Mouse (Mus musculus) heart, embryonic 10.5 days (tissue): ENCODE data around the gene Rfx8. TPM values are rescaled to one million over a fixed set of nuclear protein-coding genes. Genes with fewer than 3 reads are reported as not detected.
A peak's percentile ranks its signal among the peaks of the same experiment; 100 is the strongest.

Experiments used
- DNase-seq: peaks from one replicate; pipeline ENCODE4 v3.0.0-alpha.2; 2017; ENCODE audit warnings: low spot score
- H3K27ac ChIP-seq: fragments of 300-500 bp; sonication (generic); 2 replicates; pipeline ENCODE4 v1.5.1; 2016; ENCODE audit warnings: mild to moderate bottlenecking
- H3K27me3 ChIP-seq: fragments of 300-500 bp; sonication (generic); 2 replicates; pipeline ENCODE4 v1.6.1; 2016; ENCODE audit warnings: mild to moderate bottlenecking; ENCODE audit not compliant: poor library complexity, insufficient read depth, severe bottlenecking
- H3K36me3 ChIP-seq: fragments of 300-500 bp; sonication (generic); 2 replicates; pipeline ENCODE4 v1.6.1; 2016; ENCODE audit warnings: mild to moderate bottlenecking, moderate library complexity
- H3K4me1 ChIP-seq: fragments of 300-500 bp; sonication (generic); 2 replicates; pipeline ENCODE4 v1.6.1; 2016; ENCODE audit warnings: mild to moderate bottlenecking
- H3K4me3 ChIP-seq: fragments of 300-500 bp; sonication (generic); 2 replicates; pipeline ENCODE4 v1.5.1; 2016; ENCODE audit warnings: mild to moderate bottlenecking, moderate library complexity
- H3K9me3 ChIP-seq: fragments of 300-500 bp; sonication (generic); 2 replicates; pipeline ENCODE4 v1.6.1; 2016; ENCODE audit warnings: mild to moderate bottlenecking, moderate library complexity
- WGBS: fragments of 180-500 bp; shearing (Covaris S2); methylation state at CpG from one replicate; pipeline ENCODE4 v1.1.7; 2016; 5-methylcytosine and 5-hydroxymethylcytosine counted together
- polyA plus RNA-seq: library from polyadenylated mRNA; unstranded; fragments of >200 nt; fragmentation: Nextera tagmentation; extraction: Ambion mirVana; gene quantifications from 2 replicates; pipeline ENCODE4 v1.2.1, GENCODE M21; 2016

The Rfx8 gene
- polyA plus RNA-seq: 0.73 and 1.4 TPM in 2 replicates

GRCm38 (mm10) chr1:39720632-39721350 lies at the start of gene Rfx8:
Gene Rfx8, minus strand, starts transcription at chr1:39720997.
- no peaks in the 10 kb centered on the region for H3K9me3 ChIP-seq
- no peaks in the 10 kb centered on the region for H3K27me3 ChIP-seq
- peaks cover 26% of the 10 kb centered on the region for H3K4me1 ChIP-seq
- 4% methylated on average over 42 of the region's 42 CpGs for WGBS
- peak; percentile 82 for DNase-seq
- H3K27ac ChIP-seq: peak within 1 kb of the TSS; percentile 98
- H3K4me3 ChIP-seq: peak within 1 kb of the TSS; percentile 80
- H3K36me3 ChIP-seq: no peaks in the 10 kb centered on the region

DNA sequence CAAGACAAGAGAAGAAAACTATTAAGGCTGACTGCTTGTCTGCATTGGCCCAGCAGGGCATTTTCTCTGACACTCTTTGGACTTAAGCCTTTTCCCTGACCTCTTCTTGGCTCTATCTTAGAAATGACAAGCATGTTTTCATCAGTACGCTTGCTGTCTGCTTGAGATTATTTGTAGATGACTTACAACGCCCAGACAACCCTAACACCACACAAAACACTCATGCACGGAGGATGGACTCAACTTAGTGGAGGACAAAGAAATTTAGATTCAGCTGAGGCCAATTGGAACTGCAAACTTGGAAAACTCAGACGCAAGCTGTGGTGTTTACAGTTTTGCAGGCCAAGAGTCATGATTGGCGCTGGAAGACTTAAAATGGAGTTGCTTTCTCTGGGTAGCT lies 49.6 kb upstream of the Rfx8 start:
- peak; percentile 22 for DNase-seq
- Histone ChIP-seq H3K36me3 (no peaks in the 10 kb centered on the region), H3K9me3 (no peaks in the 10 kb centered on the region), H3K27me3 (no peaks in the 10 kb centered on the region), H3K27ac (no peak overlapping the region), H3K4me1 (peaks cover 22% of the 10 kb centered on the region), H3K4me3 (no peak overlapping the region)
- 63% methylated on average over 5 of the region's 5 CpGs for WGBS

- no peak overlapping the region for H3K27ac ChIP-seq
- WGBS: 77% methylated on average over 3 of the region's 3 CpGs
- peaks cover 20% of the 10 kb centered on the region for H3K4me1 ChIP-seq
- DNase-seq: peak; percentile 51
- no peaks in the 10 kb centered on the region for H3K36me3 ChIP-seq
- no peaks in the 10 kb centered on the region for H3K27me3 ChIP-seq
- H3K4me3 ChIP-seq: no peak overlapping the region
- no peaks in the 10 kb centered on the region for H3K9me3 ChIP-seq
Observed at GRCm38 (mm10) chr1:39768017-39768416, 47.2 kb upstream of the Rfx8 start.

DNA sequence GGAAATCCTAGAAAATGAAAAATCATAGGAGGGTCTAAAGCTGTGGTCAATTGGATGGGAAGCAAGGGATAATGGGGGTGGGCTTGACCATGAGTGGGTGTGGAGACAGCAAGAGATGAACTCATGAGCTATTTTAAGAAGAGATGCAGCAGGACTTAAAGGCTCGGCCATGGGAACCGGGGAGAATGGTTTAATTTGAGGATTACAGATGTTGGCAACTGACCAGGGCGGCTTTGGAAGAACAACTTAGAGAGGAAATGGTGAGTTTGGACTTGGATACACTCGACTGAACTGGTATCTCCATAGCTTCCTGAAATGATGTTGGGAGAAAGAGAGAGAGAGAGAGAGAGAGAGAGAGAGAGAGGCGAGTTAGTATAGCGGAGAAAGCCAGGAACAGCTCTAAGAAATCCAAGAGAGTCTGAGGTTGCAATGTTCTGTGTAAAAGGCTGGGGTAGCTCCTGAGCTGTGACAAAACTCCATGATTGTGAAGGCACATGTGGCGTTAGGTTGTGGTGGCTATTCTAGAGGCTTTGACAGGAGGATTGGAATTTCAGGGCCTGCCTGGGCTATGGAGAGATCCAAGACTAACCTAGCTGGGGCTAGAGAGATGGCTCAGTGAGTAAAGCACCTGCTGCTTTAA lies 45.2 kb upstream of the Rfx8 start:
- no peak overlapping the region for H3K27ac ChIP-seq
- 59% methylated on average over 7 of the region's 7 CpGs for WGBS

GRCm38 (mm10) chr1:39762025-39762370 lies 41.2 kb upstream of the Rfx8 start:
- Histone ChIP-seq H3K27ac (peak overlapping the region; percentile 74), H3K9me3 (no peaks in the 10 kb centered on the region), H3K36me3 (no peaks in the 10 kb centered on the region), H3K27me3 (no peaks in the 10 kb centered on the region), H3K4me3 (peak overlapping the region; percentile 45), H3K4me1 (peaks cover 50% of the 10 kb centered on the region)
- 3% methylated on average over 10 of the region's 10 CpGs for WGBS
- DNase-seq: peak; percentile 92

More for the DNA sequence above, 45.2 kb upstream of the Rfx8 start:
- H3K27me3 ChIP-seq: no peaks in the 10 kb centered on the region
- H3K9me3 ChIP-seq: no peaks in the 10 kb centered on the region
- H3K4me3 ChIP-seq: no peak overlapping the region
- H3K4me1 ChIP-seq: peaks cover 21% of the 10 kb centered on the region
- DNase-seq: no peak
- no peaks in the 10 kb centered on the region for H3K36me3 ChIP-seq

GRCm38 (mm10) chr1:39761211-39762024 lies 40.6 kb upstream of the Rfx8 start:
- Histone ChIP-seq H3K9me3 (no peaks in the 10 kb centered on the region), H3K36me3 (no peaks in the 10 kb centered on the region), H3K4me3 (peak overlapping the region; percentile 45), H3K27me3 (no peaks in the 10 kb centered on the region), H3K27ac (peak overlapping the region; percentile 74), H3K4me1 (peaks cover 54% of the 10 kb centered on the region)
- 5% methylated on average over 22 of the region's 22 CpGs for WGBS
- peak; percentile 87 for DNase-seq

- Histone ChIP-seq H3K27me3 (no peaks in the 10 kb centered on the region), H3K4me1 (peaks cover 45% of the 10 kb centered on the region), H3K27ac (no peak overlapping the region), H3K4me3 (no peak overlapping the region), H3K36me3 (no peaks in the 10 kb centered on the region), H3K9me3 (no peaks in the 10 kb centered on the region)
- 72% methylated on average over 6 of the region's 6 CpGs for WGBS
- DNase-seq: no peak
Observed at GRCm38 (mm10) chr1:39760181-39760715, 39.5 kb upstream of the Rfx8 start.

DNA sequence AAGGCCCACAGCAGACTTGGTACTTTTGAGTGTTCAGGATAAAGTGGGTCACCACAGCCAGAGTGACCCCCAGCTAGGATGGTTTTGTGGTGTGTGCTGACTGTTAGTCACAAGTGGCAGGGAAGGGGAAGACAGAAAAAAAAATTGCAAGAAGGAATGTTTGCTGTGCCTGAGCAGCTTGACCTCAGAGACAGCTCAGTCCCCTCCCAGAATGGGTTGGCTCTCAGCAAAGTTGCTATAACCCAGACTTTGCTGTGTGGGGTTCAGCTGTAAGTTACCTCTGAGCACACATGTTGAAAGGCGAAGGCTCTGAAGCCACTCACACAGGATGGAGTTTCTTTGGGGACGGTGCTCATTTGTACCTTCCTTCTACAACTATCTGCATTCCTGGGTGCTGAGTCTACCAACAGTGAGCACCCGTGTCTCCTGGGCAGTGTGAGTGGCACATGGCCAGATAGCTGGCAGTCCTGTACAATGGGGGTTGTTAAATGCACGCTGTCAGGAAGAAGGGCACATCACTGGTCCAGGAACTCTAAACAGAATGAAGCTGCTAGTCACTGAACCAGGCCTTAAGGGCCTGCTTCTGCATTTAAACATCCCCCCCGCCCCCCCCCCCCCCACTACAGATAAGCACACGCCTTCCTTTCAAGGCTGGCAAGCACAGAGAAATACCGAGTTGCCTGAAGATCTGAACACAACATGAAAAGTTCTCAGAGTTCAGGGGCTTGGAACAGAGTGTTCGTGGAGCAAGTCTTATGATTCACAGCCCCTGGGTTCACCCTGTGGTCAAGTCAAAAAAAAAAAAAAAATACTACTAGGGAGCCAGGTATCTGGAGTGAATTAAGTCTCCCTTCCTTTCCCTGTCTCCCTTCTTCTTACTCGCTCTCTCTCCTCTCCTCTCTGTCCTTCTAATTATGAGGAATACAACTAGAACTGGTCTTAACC lies 38.7 kb upstream of the Rfx8 start:
- no peaks in the 10 kb centered on the region for H3K9me3 ChIP-seq
- no peak for DNase-seq
- peak overlapping the region; percentile 53 for H3K27ac ChIP-seq
- no peaks in the 10 kb centered on the region for H3K36me3 ChIP-seq
- H3K27me3 ChIP-seq: no peaks in the 10 kb centered on the region
- no peak overlapping the region for H3K4me3 ChIP-seq
- peaks cover 50% of the 10 kb centered on the region for H3K4me1 ChIP-seq
- WGBS: 30% methylated on average over 9 of the region's 9 CpGs

DNA sequence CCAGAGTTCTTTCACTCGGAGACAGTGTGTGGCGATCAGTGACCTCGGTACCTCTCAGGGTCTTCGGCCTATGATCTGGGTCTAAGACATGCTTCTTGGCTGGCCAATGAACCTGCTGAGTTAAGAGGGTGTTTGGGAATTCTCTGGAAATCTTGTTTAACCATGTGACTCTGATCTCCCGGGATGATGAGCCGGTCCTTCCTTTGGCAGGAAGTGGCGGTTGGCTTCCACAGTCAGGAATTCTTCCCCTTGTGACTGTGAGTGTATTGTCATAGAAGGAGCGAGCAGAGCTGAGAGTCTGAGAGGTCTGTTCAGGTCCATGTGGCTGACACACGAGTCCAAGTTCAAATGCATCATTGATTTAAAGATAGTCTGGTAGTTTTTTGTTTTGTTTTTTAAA lies 37.4 kb upstream of the Rfx8 start:
- no peak overlapping the region for H3K4me3 ChIP-seq
- peak overlapping the region; percentile 39; the same call in 1 of the 2 replicates for H3K27ac ChIP-seq
- H3K27me3 ChIP-seq: no peaks in the 10 kb centered on the region
- no peaks in the 10 kb centered on the region for H3K9me3 ChIP-seq
- H3K4me1 ChIP-seq: peaks cover 57% of the 10 kb centered on the region
- no peaks in the 10 kb centered on the region for H3K36me3 ChIP-seq
- DNase-seq: no peak
- WGBS: 71% methylated on average over 9 of the region's 9 CpGs

DNA sequence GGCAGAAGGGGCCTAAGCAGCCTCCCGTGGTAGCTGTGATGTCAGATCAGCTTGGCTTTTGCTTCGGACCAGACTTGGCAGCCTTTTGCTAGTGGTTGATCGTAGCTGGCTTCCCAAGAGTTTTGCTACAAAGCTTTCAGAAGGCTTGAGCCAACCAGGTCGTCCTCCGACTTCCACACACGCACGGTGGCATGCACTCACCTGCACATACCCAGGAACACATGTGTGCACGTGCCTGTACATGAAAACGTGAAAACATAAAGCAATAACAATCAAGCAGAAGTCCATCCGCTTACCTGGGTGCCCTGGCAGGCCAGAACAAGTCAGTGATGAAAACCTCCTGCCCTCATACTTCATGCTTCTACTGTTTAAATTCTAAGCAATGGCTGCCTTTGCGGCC lies 36.2 kb upstream of the Rfx8 start:
- Histone ChIP-seq H3K4me3 (no peak overlapping the region), H3K4me1 (peaks cover 53% of the 10 kb centered on the region), H3K36me3 (no peaks in the 10 kb centered on the region), H3K27me3 (no peaks in the 10 kb centered on the region), H3K27ac (0 out of 2 replicates have a peak overlapping the region, but pooled peaks have one; percentile 16), H3K9me3 (no peaks in the 10 kb centered on the region)
- no peak for DNase-seq
- 85% methylated on average over 11 of the region's 11 CpGs for WGBS

- Histone ChIP-seq H3K4me1 (peaks cover 53% of the 10 kb centered on the region), H3K27ac (0 out of 2 replicates have a peak overlapping the region, but pooled peaks have one; percentile 17), H3K4me3 (no peak overlapping the region), H3K9me3 (no peaks in the 10 kb centered on the region), H3K36me3 (no peaks in the 10 kb centered on the region), H3K27me3 (no peaks in the 10 kb centered on the region)
- WGBS: 49% methylated on average over 13 of the region's 13 CpGs
- DNase-seq: no peak
Observed at GRCm38 (mm10) chr1:39754224-39754957, 33.6 kb upstream of the Rfx8 start.
